7 mouse cellular contexts compared by ENCODE assay signal in the genomic region with DNA sequence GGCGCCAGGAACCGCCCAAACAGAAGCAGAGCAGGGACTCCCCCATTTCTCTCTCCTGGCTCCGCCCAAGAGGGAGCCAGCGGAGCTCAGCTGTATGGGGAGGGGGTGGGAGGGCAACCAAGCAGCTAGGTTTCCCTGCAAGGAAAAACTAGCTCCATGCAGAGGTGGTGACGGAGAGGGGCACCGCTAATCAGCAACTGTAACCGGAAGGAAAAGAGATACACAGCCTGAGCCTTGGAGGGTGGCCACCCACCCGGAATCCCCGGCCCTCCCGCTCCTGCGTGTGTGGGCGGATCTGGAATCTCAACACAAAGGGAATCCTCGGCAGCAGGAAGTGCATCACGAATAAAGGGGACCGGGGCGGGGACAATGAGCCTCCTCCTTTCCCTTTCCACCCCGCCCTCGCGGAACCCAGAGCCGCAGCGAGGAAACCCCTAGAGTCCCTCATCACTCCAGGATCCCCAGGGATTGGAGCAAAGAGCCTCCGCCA. TPM values are rescaled to one million over a fixed set of nuclear protein-coding genes. Genes with fewer than 3 reads are reported as not detected.
A peak's percentile ranks its signal among the peaks of the same experiment; 100 is the strongest.
DNase-seq lines count a peak whose midpoint lies in the region; ATAC-seq lines count a peak whose summit lies in the region.

No protein-coding gene starts in this region.

- no peaks in the 10 kb centered on the region for H3K9me3 ChIP-seq in intestine, embryonic 16.5 days (ENCODE audit: control insufficient read depth, low read length)

- peak; percentile 87 for ATAC-seq in intestine, embryonic 16.5 days

- H3K4me3 ChIP-seq in intestine, embryonic 16.5 days (ENCODE audit: low read length), result peak overlapping the region; percentile 56
- peak overlapping the region; percentile 10; the same call in 1 of the 2 replicates for H3K4me3 ChIP-seq in macrophage (ENCODE audit: inconsistent target)

- no peak overlapping the region for H3K27ac ChIP-seq in intestine, embryonic 16.5 days (ENCODE audit: low read length)
- H3K27ac ChIP-seq in macrophage, result no peak overlapping the region

- peak overlapping the region; percentile 80 for H3K4me2 ChIP-seq in intestine, embryonic 16.5 days (ENCODE audit: low read depth, low read length)

- intact Hi-C loops in left cerebral cortex, postnatal 10 days (cut with DNase I), result no loop called here

- peaks cover 21% of the 10 kb centered on the region for H3K27me3 ChIP-seq in intestine, embryonic 16.5 days (replicated peaks; ENCODE audit: control insufficient read depth, insufficient read depth, low read length)

- peak overlapping the region; percentile 49 for H3K9ac ChIP-seq in intestine, embryonic 16.5 days (ENCODE audit: low read depth, low read length)

- under 1% methylated on average over 22 of the region's 22 CpGs for WGBS in intestine, embryonic 16.5 days
- 3% methylated on average over 22 of the region's 22 CpGs for WGBS in macrophage (ENCODE audit: missing documents)

- no peaks in the 10 kb centered on the region for H3K36me3 ChIP-seq in intestine, embryonic 16.5 days (ENCODE audit: control insufficient read depth, insufficient read depth, low read length)
- H3K36me3 ChIP-seq in macrophage (ENCODE audit: inconsistent target), result no peaks in the 10 kb centered on the region

- DNase-seq in adrenal gland, adult (ENCODE audit: inconsistent age in 2 of 2, low spot score in 1 of 2), result peak; percentile 31 to 50
- peak; percentile 48 to 55 for DNase-seq in cerebellum, postnatal 36 days
- peak; percentile 7 for DNase-seq in gastrocnemius, postnatal 25 days
- peak; percentile 62 to 78 for DNase-seq in left cerebral cortex, postnatal 10 days (ENCODE audit: extremely low spot score in 1 of 2, low spot score in 2 of 2)
- DNase-seq in right cerebral cortex, postnatal 36 days (ENCODE audit: low spot score in 2 of 2), result peak; percentile 61 to 74

- H3K4me1 ChIP-seq in intestine, embryonic 16.5 days (ENCODE audit: control insufficient read depth, insufficient read depth, low read length), result 0 out of 2 replicates have a peak, but pooled peaks cover 5% of the 10 kb centered on the region

- no peaks in the 10 kb centered on the region for H3K79me2 ChIP-seq in macrophage (ENCODE audit: inconsistent target)

RNA-seq across cellular contexts. Expression of a gene that starts 1.6 kb away (rescaled TPM):
- not detected for total RNA-seq in gastrocnemius, postnatal 25 days (2021)
- 0.27 and 0.33 TPM in 2 replicates for polyA plus RNA-seq in intestine, embryonic 16.5 days (2015; fragmentation: Nextera tagmentation; extraction: Ambion mirVana)
- 1 to 10 TPM; 1.7 to 1.9 TPM for total RNA-seq in left cerebral cortex, postnatal 10 days (2021)
- total RNA-seq in macrophage (2018; cell fraction: chromatin; rRNA removed), result not detected
- total RNA-seq in macrophage (2018; cell fraction: cytosol; rRNA removed), result not detected
- not detected for total RNA-seq in macrophage (2018; cell fraction: nucleus; rRNA removed)
- not detected in 3 replicates for polyA plus RNA-seq in macrophage (2018)

Comparison
In these comparisons a context has a peak if more than half of its experiments do, and no peak if none do; other contexts are left out.
1. DNase-seq: peak in every context shown above with its lines; median percentile 70 in left cerebral cortex, postnatal 10 days; 68 in right cerebral cortex, postnatal 36 days; 52 in cerebellum, postnatal 36 days; 40 in adrenal gland, adult; 7 in gastrocnemius, postnatal 25 days.